Mouse (Mus musculus): ENCODE results near the gene Prss12.
"Not testable (repeated sequence)": the region's sequence is repeated elsewhere in the genome, so short reads cannot be mapped to it uniquely, and the experiment has no call there.

The Prss12 gene

GRCm38 (mm10) chr3:123476833-123477232, 30.1 kb downstream of the Prss12 start:
- no peak for DNase-seq (ENCODE audit: low spot score in 2 of 2)

GRCm38 (mm10) chr3:123481266-123481665, 34.6 kb downstream of the Prss12 start:
- DNase-seq (ENCODE audit: low spot score in 2 of 2): no peak

GRCm38 (mm10) chr3:123491814-123492213, 45.1 kb downstream of the Prss12 start:
- no peak for DNase-seq (ENCODE audit: low spot score in 2 of 2)

GRCm38 (mm10) chr3:123493163-123493562, 46.5 kb downstream of the Prss12 start:
- DNase-seq (ENCODE audit: low spot score in 2 of 2): no peak

- no peak for DNase-seq (ENCODE audit: low spot score in 2 of 2)
Measured at GRCm38 (mm10) chr3:123495088-123495487, 48.4 kb downstream of the Prss12 start.

GRCm38 (mm10) chr3:123498787-123499186, 52.1 kb downstream of the Prss12 start:
- no peak for DNase-seq (ENCODE audit: low spot score in 2 of 2)

GRCm38 (mm10) chr3:123501798-123502197, 55.1 kb downstream of the Prss12 start:
- DNase-seq (ENCODE audit: low spot score in 2 of 2): not testable (repeated sequence)

- no peak for DNase-seq (ENCODE audit: low spot score in 2 of 2)
Measured at GRCm38 (mm10) chr3:123503943-123504342, 57.2 kb downstream of the Prss12 start.

- DNase-seq (ENCODE audit: low spot score in 2 of 2): no peak
Measured at GRCm38 (mm10) chr3:123504783-123505182, 58.1 kb downstream of the Prss12 start.

GRCm38 (mm10) chr3:123505778-123506667, 59.3 kb downstream of the Prss12 start:
- peak in 1 of 2 experiments; percentile 1 for DNase-seq (ENCODE audit: low spot score in 2 of 2)

- DNase-seq (ENCODE audit: low spot score in 2 of 2): peak; percentile 11 to 13
Measured at GRCm38 (mm10) chr3:123506699-123507662, 60.3 kb downstream of the Prss12 start.

- DNase-seq (ENCODE audit: low spot score in 2 of 2): no peak
Measured at GRCm38 (mm10) chr3:123507663-123508055, 60.9 kb downstream of the Prss12 start.

GRCm38 (mm10) chr3:123508056-123508674, 61.5 kb downstream of the Prss12 start:
- peak; percentile 100 for DNase-seq (ENCODE audit: low spot score in 2 of 2)

GRCm38 (mm10) chr3:123508675-123509376, 62.1 kb downstream of the Prss12 start:
- DNase-seq (ENCODE audit: low spot score in 2 of 2): no peak

- no peak for DNase-seq (ENCODE audit: low spot score in 2 of 2)
Measured at GRCm38 (mm10) chr3:123511818-123512217, 65.1 kb downstream of the Prss12 start.

GRCm38 (mm10) chr3:123514886-123515285, 68.2 kb downstream of the Prss12 start:
- DNase-seq (ENCODE audit: low spot score in 2 of 2): no peak

- DNase-seq (ENCODE audit: low spot score in 2 of 2): peak; percentile 26 to 51
Measured at GRCm38 (mm10) chr3:123515600-123516359, 69.1 kb downstream of the Prss12 start.

- DNase-seq (ENCODE audit: low spot score in 2 of 2): peak in 1 of 2 experiments; percentile 19
Measured at GRCm38 (mm10) chr3:123516784-123517183, 70.1 kb downstream of the Prss12 start.

- DNase-seq (ENCODE audit: low spot score in 2 of 2): no peak
Measured at GRCm38 (mm10) chr3:123526313-123527067, 79.8 kb downstream of the Prss12 start.

All from natural killer cell, adult 2 months (primary cell).